Mouse (Mus musculus): ENCODE data around the gene Rps15. TPM values are rescaled to one million over a fixed set of nuclear protein-coding genes. Genes with fewer than 3 reads are reported as not detected.
A peak's percentile ranks its signal among the peaks of the same experiment; 100 is the strongest.

Rps15 gene
- total RNA-seq, 2 experiments from 2014 or later: 1,173 to 1,236 TPM

- no peak for DNase-seq
Observed at GRCm38 (mm10) chr10:80341491-80342304, 49.4 kb downstream of the Rps15 start.

- DNase-seq: no peak
Observed at GRCm38 (mm10) chr10:80342305-80342748, 50.1 kb downstream of the Rps15 start.

- DNase-seq: peak; percentile 74 to 77
Observed at GRCm38 (mm10) chr10:80342749-80343424, 50.6 kb downstream of the Rps15 start.

GRCm38 (mm10) chr10:80343425-80343895, 51.2 kb downstream of the Rps15 start:
- no peak for DNase-seq

Small RNAs within 50 kb of the gene (microRNA-seq; reads per million reads assigned to microRNA genes)
- 0.75 reads per million for gene Mir6911

Other genes with a start within 250 kb of the Rps15 start
- gene Gpx4, start 245.3 kb upstream of the Rps15 start, total RNA-seq (2021): 1,000 to 10,000 TPM; 1,198 to 1,301 TPM
- gene Sbno2, start 186.9 kb upstream of the Rps15 start, total RNA-seq (2021): 10 to 100 TPM; 49.3 to 51.3 TPM
- gene Stk11, start 176.7 kb upstream of the Rps15 start, total RNA-seq (2021): 100 to 1,000 TPM; 146 to 149 TPM
- 100 to 1,000 TPM; 561 to 735 TPM for gene Atp5d, start 153.8 kb upstream of the Rps15 start, total RNA-seq (2021)
- 100 to 1,000 TPM in 1 of 2 experiments, 10 to 100 TPM in 1; 57.5 to 205 TPM for gene Cbarp, start 151.6 kb upstream of the Rps15 start, total RNA-seq (2021)
- gene Midn, start 144.2 kb upstream of the Rps15 start, total RNA-seq (2021): 100 to 1,000 TPM; 104 to 188 TPM
- gene Cirbp, start 126.5 kb upstream of the Rps15 start, total RNA-seq (2021): 100 to 1,000 TPM in 1 of 2 experiments, 10 to 100 TPM in 1; 35.0 to 104 TPM
- gene 1600002K03Rik, start 119.5 kb upstream of the Rps15 start, total RNA-seq (2021): 10 to 100 TPM; 16.8 to 19.1 TPM
- 1 to 10 TPM; 2.4 to 3.2 TPM for gene Efna2, start 113.0 kb upstream of the Rps15 start, total RNA-seq (2021)
- 10 to 100 TPM; 20.4 to 21.2 TPM for gene Mum1, start 66.0 kb upstream of the Rps15 start, total RNA-seq (2021)
- gene Ndufs7, start 43.3 kb upstream of the Rps15 start, total RNA-seq (2021): 100 to 1,000 TPM; 266 to 279 TPM
- 100 to 1,000 TPM; 195 to 311 TPM for gene Gamt, start 31.4 kb upstream of the Rps15 start, total RNA-seq (2021)
- gene Dazap1, start 31.0 kb upstream of the Rps15 start, total RNA-seq (2021): 10 to 100 TPM; 82.1 to 90.4 TPM
- 1 to 10 TPM in 1 of 2 experiments, under 1 TPM in 1; 0.70 to 1.5 TPM for gene Apc2, start 3.5 kb downstream of the Rps15 start, total RNA-seq (2021)
- 10 to 100 TPM; 24.6 to 32.0 TPM for gene 2310011J03Rik, start 28.1 kb downstream of the Rps15 start, total RNA-seq (2021)
- 1 to 10 TPM; 2.2 to 3.3 TPM for gene Pcsk4, start 37.0 kb downstream of the Rps15 start, total RNA-seq (2021)
- 10 to 100 TPM; 11.0 to 13.7 TPM for gene Reep6, start 37.5 kb downstream of the Rps15 start, total RNA-seq (2021)
- 1 to 10 TPM; 7.3 to 7.7 TPM for gene Adamtsl5, start 56.0 kb downstream of the Rps15 start, total RNA-seq (2021)
- gene Plk5, start 64.0 kb downstream of the Rps15 start, total RNA-seq (2021): under 1 TPM in 1 of 2 experiments, not detected in 1; 0.26 TPM
- 10 to 100 TPM; 22.4 to 29.9 TPM for gene Mex3d, start 95.2 kb downstream of the Rps15 start, total RNA-seq (2021)
- 100 to 1,000 TPM; 140 to 148 TPM for gene Mbd3, start 107.1 kb downstream of the Rps15 start, total RNA-seq (2021)
- gene Uqcr11, start 114.4 kb downstream of the Rps15 start, total RNA-seq (2021): 100 to 1,000 TPM; 876 to 886 TPM
- 10 to 100 TPM; 48.2 to 64.3 TPM for gene Tcf3, start 141.2 kb downstream of the Rps15 start, total RNA-seq (2021)
- not detected for gene Onecut3, start 202.4 kb downstream of the Rps15 start, total RNA-seq (2021)
- 1 to 10 TPM in 1 of 2 experiments, under 1 TPM in 1; 0.43 to 1.1 TPM for gene Atp8b3, start 246.7 kb downstream of the Rps15 start, total RNA-seq (2021)